Mouse (Mus musculus): Measurements from ENCODE around the gene Hsd17b2.

DNA sequence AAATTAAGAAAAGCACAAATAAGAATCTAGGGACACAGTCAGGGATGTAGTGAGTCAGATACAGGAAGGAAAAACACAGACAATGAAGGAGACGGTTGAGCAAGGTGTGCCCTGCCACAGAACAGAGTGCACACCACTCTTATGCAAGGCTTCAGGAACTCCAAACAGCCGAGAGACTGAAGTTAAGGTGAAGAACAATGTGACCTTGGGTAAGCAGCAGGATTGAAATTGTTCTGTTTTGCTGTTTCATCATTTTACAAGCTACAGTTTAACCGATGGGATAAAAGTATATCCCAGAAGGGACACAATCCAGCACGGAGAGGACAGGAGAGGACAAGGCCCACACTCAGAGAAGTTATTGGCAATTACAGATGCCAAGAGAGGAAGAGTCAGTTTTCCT lies 26.5 kb downstream of the Hsd17b2 start:
- TF ChIP-seq CTCF (IDR thresholded peaks at IDR 0.05; ENCODE audit: low read depth, low read length) (no peak), POLR2A (IDR thresholded peaks at IDR 0.05; ENCODE audit: borderline replicate concordance, low read depth, low read length) (no peak)
